Mouse (Mus musculus): ENCODE results near the gene Them7.

- TF ChIP-seq CTCF (IDR thresholded peaks at IDR 0.05; ENCODE audit: low read depth, low read length) (no peak), GATA1 (IDR thresholded peaks at IDR 0.05; ENCODE audit: borderline replicate concordance, low read length) (no peak), GATA2 (IDR thresholded peaks at IDR 0.05; ENCODE audit: borderline replicate concordance, low read depth, low read length) (no peak), POLR2AphosphoS5 (IDR thresholded peaks at IDR 0.05; ENCODE audit: insufficient replicate concordance, low read depth, low read length) (no peak)
Observed at GRCm38 (mm10) chr2:105219229-105219628, 4.9 kb upstream of the Them7 start.
